Mouse (Mus musculus) brain, embryonic 14.5 days (tissue): ENCODE data around the gene Prdm5. TPM values are rescaled to one million over a fixed set of nuclear protein-coding genes. Genes with fewer than 3 reads are reported as not detected.

Experiments used
- DNase-seq: peaks from one replicate; pipeline ENCODE4 v3.0.0-alpha.2; 2011; ENCODE audit warnings: low read depth
- CTCF ChIP-seq: fragments of 200-500 bp; IDR thresholded peaks from 2 replicates; pipeline ENCODE4 v1.5.1; 2012; ENCODE audit warnings: inconsistent platforms, mild to moderate bottlenecking, moderate library complexity, borderline replicate concordance; ENCODE audit not compliant: insufficient read depth, insufficient read length; ENCODE audit errors: extremely low read depth
- POLR2A ChIP-seq: fragments of 200-500 bp; IDR thresholded peaks from 2 replicates; pipeline ENCODE4 v1.6.1; 2012; ENCODE audit warnings: mild to moderate bottlenecking, inconsistent platforms, borderline replicate concordance; ENCODE audit not compliant: poor library complexity, insufficient read depth, insufficient read length, severe bottlenecking; ENCODE audit errors: extremely low read depth
- polyA plus RNA-seq: library from polyadenylated mRNA; depleted of rRNA; stranded (reverse); fragments of >200 nt; gene quantifications from 2 replicates; pipeline ENCODE4 v1.2.3, GENCODE M21; 2012

The Prdm5 gene
- polyA plus RNA-seq, 1 experiment: 6.0 TPM

DNA sequence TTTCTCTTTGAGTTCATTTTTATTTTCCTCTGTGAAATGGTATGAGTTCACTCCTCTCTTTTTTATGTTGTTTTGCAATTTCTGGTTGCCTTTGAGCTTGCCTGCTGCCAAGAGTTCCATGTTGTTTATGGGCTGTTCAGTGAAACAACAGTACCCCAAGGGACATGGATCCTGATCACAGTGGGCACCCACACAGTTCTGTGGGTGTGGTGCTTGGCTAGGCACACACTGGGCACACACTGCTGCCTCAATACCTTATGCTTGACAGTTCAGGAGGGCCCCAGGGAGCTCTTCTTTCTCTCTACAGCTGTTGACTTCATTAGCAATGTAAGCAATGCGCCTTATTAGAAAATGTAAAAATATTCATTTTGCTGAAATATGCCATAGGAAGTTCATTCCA is 110.0 kb downstream of the Prdm5 start:
- TF ChIP-seq CTCF (no peak), POLR2A (no peak)

DNA sequence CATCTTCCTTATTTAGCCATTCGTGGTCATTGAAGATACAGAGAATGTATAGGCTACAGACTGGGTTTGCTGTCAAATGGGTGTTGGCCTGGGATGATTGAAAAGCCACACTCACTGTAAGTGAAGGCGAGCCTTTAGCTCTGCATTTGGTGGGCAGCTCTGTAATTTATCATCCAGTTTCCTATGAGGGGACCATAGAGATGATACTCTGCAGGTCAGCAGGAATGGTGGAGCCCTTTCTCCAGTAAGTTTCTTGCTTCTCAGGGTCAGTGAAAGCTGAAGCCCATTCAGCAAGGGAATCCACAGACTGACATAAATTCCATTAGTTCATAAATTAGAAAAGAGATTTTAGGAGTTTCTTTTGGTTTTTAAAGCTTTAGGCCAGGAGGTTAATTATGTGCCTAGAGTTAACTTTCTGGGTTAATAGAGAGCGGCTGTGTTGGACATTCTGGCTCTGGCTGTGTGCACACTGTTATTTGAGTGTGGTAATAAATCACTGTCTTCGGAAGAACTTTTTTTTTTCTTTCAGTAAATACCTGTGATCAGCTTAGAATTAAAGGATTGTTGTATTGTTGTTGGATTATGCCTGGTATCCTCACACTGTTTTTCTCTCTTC is 113.4 kb downstream of the Prdm5 start:
- TF ChIP-seq POLR2A: no peak
- no peak for TF ChIP-seq CTCF
- DNase-seq: no peak

More for the DNA sequence above, 110.0 kb downstream of the Prdm5 start:
- no peak for DNase-seq

DNA sequence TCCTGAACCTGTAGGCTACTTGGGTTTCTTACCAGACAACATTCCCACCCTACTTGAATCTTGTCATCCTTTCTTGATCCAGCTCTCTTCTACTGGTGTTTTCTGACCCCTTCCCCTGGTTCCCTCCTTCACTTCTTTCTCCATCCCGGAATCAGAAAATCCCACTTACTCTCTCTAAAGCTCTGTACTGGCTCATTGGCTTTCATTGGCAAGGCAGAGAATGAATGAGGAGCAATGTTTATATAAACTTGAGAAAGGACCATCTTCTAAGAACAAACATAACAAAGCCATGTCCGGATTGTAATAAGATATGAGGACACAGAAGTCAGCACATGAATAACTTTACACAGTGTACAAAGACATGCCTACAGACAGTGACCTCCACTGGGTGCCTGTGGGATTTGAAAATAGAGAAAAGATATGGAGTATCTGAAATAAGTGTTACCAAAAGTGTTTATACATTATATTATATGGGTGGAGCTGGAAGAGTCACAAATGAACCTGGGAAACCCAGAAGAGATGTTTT is 127.9 kb downstream of the Prdm5 start:
- no peak for DNase-seq
- TF ChIP-seq POLR2A: no peak
- TF ChIP-seq CTCF: no peak

- TF ChIP-seq CTCF (no peak), POLR2A (no peak)
- DNase-seq: peak; percentile 20
These were observed 136.6 kb downstream of the Prdm5 start for GRCm38 (mm10) chr6:65915421-65915820.

- no peak for DNase-seq
- TF ChIP-seq POLR2A (no peak), CTCF (no peak)
These were observed 142.9 kb downstream of the Prdm5 start for GRCm38 (mm10) chr6:65921703-65922102.

DNA sequence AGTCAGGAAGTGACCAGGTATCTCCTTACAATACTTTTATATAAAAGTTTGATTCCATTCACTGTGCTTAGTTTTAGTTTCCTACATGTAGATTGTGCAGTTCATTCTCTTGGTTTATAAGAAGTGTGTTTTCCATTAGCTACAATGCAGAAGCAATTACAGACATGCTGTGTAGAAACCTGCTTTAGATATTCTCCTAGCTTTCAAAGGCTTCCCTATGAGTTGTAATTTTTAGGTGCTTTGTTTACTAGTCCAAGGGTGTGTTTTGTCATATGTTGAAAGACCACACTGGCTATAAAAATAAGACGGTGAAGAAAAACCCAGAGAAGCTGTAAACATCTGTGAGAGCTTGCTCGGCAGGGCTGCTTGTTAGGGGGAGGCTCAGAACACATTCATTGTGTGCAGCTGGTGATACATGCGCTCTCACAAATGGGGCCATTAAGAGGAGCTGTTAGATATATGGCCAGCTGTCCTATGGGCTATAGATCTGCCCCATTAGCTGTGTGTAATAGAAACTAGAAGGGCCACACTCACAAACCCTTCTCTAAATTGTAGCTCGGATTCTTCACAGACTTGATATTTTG is 144.8 kb downstream of the Prdm5 start:
- DNase-seq: peak; percentile 17
- TF ChIP-seq POLR2A (no peak), CTCF (no peak)

GRCm38 (mm10) chr6:65925737-65926333 is 147.0 kb downstream of the Prdm5 start:
- peak; percentile 70 for DNase-seq
- TF ChIP-seq CTCF (no peak), POLR2A (no peak)

GRCm38 (mm10) chr6:65930523-65930922 is 151.7 kb downstream of the Prdm5 start:
- DNase-seq: no peak
- TF ChIP-seq POLR2A: no peak
- TF ChIP-seq CTCF: no peak

- no peak for TF ChIP-seq CTCF
- TF ChIP-seq POLR2A: no peak
- no peak for DNase-seq
These were observed 154.0 kb downstream of the Prdm5 start for GRCm38 (mm10) chr6:65932776-65933175.

DNA sequence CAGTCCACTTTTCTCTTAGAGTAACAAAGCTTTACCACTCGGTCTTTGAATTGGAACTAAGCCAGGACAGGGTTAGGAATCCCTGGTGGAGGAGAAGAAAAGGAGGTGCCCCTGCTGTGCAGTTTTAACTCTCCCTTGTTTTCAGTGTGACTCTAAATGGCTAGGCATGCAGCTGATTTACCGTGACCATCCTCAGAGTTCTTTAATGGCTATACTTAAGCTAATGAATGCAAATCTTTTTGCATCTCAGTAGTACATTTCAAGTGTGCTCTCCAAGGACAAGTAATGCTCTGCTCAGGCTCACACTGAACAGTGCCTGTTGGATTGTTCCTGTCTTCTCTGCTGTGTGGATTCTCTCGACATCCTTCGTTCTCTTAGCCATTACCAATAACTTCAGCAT is 154.4 kb downstream of the Prdm5 start:
- TF ChIP-seq CTCF (no peak), POLR2A (no peak)
- peak; percentile 68 for DNase-seq

DNA sequence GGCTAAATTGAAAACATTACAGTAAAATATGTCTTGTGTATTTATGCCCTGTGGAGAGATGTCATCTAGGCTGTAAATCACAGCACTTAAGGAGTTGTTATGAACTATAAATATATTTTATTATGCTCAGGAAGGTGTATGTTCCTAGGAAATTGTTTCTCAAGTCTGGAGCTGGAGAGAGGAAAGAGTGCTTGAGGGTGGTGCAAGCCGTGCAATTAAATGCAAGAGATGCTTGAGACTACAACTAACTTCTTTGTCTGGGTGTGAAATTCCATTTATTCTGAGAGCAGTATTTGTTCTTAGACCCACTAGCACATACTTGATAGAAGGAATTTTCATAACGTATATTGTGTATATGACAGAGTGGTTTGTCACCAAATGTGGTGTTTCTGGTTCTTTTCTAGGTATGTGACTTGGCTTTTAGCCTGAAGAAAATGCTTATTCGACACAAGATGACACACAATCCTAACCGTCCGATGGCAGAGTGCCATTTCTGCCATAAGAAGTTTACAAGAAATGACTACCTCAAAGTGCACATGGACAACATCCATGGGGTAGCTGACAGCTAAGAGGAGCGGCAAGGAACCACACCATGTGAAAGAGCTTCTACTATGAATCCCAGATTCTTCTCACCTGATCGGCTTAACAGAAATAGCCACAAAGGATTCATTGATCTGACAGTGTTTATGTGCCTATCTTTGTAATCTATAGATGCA is 156.9 kb downstream of the Prdm5 start:
- no peak for TF ChIP-seq POLR2A
- TF ChIP-seq CTCF: no peak
- no peak for DNase-seq
